Mouse (Mus musculus): ENCODE measurements around the gene Samm50. TPM values are rescaled to one million over a fixed set of nuclear protein-coding genes. Genes with fewer than 3 reads are reported as not detected.

Gene Samm50
- polyA plus RNA-seq, 1 experiment: 2.2 TPM

DNA sequence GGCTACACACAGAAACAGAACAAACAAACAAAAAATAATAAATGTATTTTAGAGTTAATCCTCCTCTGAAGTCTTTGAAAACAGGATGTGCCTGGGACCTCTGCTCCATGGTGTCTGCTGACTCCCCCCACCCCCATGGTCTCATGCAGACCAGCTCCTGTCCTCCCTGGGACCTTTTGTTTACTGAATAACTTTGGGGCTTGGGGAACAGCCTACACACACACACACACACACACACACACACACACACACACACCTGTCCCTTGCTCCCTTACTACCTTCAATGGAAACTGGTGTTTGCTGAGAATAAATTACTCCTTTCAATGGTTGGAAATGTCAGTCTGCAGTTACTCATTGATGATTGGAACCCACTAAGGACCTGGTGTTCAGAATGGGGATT, 24.0 kb downstream of the Samm50 start:
- TF ChIP-seq TAL1 (IDR thresholded peaks at IDR 0.05; ENCODE audit: low read length): no peak
- no peak for TF ChIP-seq GATA1 (IDR thresholded peaks at IDR 0.05; ENCODE audit: low read length)
- Histone ChIP-seq H3K4me1 (ENCODE audit: control insufficient read depth) (peaks cover 37% of the 10 kb centered on the region), H3K27me3 (ENCODE audit: control insufficient read depth) (peaks cover 33% of the 10 kb centered on the region), H3K36me3 (ENCODE audit: control insufficient read depth) (peaks cover 44% of the 10 kb centered on the region), H3K9me3 (ENCODE audit: control insufficient read depth, low read length) (peaks cover 1% of the 10 kb centered on the region), H3K4me3 (replicated peaks) (no peak overlapping the region)

DNA sequence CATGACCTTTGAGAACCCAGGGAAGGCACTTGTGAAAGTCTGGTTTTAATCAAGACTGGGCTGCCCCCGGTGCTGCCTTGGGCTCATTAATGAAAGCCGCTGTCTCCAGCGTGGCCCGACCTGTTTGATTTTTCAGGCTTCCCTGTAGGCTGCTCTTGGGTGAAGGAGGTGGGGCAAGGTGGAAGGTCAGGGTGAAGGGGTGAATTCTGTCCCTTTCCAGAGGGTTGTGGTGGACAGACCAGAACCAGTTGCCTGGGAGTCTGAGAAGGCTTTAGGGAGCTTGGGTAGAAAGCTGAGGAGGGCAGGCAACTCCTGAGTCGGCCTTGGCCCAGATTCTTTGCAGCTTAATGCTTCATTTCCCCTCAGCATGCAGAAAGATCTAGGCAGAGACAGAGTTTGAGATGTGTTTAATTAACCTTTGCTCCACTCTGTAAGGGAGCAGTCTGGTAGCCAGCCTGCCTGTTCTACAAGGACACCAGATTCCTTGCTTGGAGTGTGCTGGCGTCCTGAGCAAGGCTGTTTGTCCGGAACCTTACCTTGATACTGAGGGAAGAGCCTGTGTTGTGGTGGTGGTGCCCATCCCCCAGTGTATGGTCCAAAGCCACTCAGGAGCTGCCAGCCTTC, 24.5 kb downstream of the Samm50 start:
- Histone ChIP-seq H3K4me1 (ENCODE audit: control insufficient read depth) (peaks cover 32% of the 10 kb centered on the region), H3K36me3 (ENCODE audit: control insufficient read depth) (peaks cover 38% of the 10 kb centered on the region), H3K27me3 (ENCODE audit: control insufficient read depth) (peaks cover 38% of the 10 kb centered on the region), H3K9me3 (ENCODE audit: control insufficient read depth, low read length) (peaks cover 6% of the 10 kb centered on the region), H3K4me3 (replicated peaks) (no peak overlapping the region)
- TF ChIP-seq GATA1 (IDR thresholded peaks at IDR 0.05; ENCODE audit: low read length): no peak
- no peak for TF ChIP-seq TAL1 (IDR thresholded peaks at IDR 0.05; ENCODE audit: low read length)

DNA sequence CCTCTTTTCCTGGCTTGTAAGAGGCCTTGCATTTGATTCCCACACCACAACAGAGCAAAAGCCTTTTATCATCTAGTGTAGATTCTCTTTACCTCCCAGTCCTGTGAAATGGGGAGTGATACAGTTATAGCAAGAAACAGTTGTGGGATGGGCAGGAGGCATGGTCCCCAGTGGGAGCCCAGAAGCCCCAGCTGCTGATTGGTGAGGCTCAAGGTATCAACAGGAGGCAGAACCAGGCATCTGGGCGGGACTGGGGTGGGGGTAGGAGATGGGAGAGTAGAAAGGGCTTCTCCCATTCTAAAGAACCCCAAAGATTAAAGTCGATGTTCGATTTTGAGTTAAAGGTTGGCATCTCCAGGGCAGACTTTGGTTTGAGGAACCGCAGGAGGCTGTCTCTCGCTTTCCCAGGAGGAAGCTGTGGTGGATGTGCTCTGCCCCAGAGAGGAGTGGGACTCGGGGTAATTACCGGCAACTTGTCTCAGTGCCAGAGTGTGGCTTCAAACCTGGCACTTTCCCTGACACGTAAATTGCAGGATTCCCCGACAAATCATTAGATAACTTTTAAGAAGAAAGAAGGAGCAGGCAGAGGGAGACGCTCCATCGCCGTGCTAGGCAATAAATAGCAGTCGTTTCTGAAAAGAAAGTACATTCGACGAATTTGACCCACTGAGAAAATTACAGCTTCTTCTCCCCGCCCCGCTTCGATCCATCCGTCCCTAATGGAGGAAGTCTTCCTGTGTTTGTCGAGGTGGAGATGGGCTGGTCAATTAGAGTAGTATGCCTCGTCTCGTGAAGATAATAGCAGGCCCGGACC, 26.1 kb downstream of the Samm50 start:
- no peak overlapping the region for H3K4me3 ChIP-seq (replicated peaks)
- TF ChIP-seq GATA1 (IDR thresholded peaks at IDR 0.05; ENCODE audit: low read length) (no peak), TAL1 (IDR thresholded peaks at IDR 0.05; ENCODE audit: low read length) (no peak)
- H3K4me1 ChIP-seq (ENCODE audit: control insufficient read depth): peaks cover 18% of the 10 kb centered on the region
- peaks cover 6% of the 10 kb centered on the region for H3K9me3 ChIP-seq (ENCODE audit: control insufficient read depth, low read length)
- peaks cover 23% of the 10 kb centered on the region for H3K36me3 ChIP-seq (ENCODE audit: control insufficient read depth)
- peaks cover 38% of the 10 kb centered on the region for H3K27me3 ChIP-seq (ENCODE audit: control insufficient read depth)

DNA sequence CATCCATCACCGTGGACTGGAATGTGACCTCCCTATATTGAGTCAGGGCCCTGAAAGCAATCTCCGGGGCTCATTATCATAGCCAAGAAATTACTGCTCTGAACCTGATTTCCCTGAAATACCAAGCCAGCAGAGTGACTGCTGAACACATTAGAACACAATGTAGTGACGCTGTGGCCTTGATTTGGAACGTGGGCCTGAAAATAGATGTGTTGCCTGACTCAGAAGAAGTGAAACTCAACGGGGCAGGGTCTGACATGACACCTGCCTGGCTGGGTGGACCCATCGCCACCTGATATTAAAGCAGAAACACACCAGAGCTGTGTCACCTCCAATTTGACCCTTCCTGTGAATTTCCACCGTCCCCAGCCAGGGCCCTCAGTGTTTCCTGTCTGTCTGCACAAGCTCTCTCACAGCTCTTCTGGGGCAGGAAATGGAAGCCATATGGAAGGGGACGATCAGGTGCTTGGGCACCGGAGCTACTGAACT, 26.8 kb downstream of the Samm50 start:
- no peak for TF ChIP-seq TAL1 (IDR thresholded peaks at IDR 0.05; ENCODE audit: low read length)
- no peak for TF ChIP-seq GATA1 (IDR thresholded peaks at IDR 0.05; ENCODE audit: low read length)
- peaks cover 16% of the 10 kb centered on the region for H3K4me1 ChIP-seq (ENCODE audit: control insufficient read depth)
- peaks cover 43% of the 10 kb centered on the region for H3K27me3 ChIP-seq (ENCODE audit: control insufficient read depth)
- H3K36me3 ChIP-seq (ENCODE audit: control insufficient read depth): peaks cover 17% of the 10 kb centered on the region
- H3K4me3 ChIP-seq (replicated peaks): no peak overlapping the region
- H3K9me3 ChIP-seq (ENCODE audit: control insufficient read depth, low read length): peaks cover 6% of the 10 kb centered on the region

DNA sequence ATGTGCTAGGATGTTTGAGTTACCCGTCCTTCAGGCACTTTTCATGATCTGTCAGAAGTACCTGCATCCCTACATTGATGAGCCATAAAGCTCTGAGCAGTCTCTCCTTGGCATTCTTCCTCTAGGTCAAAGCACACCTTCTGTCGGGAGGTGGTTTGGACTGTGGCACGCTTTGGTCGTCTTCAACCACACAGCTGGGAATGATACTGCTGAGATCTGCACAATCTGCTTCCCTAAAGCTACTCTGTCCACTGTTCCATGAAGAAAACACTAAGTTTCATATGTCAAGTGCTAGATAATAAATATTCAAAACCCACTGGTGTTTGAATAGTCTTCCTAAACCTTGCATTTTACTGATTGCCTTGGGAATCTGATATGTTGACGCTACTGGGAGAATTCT, 29.5 kb downstream of the Samm50 start:
- no peak overlapping the region for H3K4me3 ChIP-seq (replicated peaks)
- TF ChIP-seq TAL1 (IDR thresholded peaks at IDR 0.05; ENCODE audit: low read length) (no peak), GATA1 (IDR thresholded peaks at IDR 0.05; ENCODE audit: low read length) (no peak)
- peaks cover 6% of the 10 kb centered on the region for H3K9me3 ChIP-seq (ENCODE audit: control insufficient read depth, low read length)
- H3K36me3 ChIP-seq (ENCODE audit: control insufficient read depth): no peaks in the 10 kb centered on the region
- H3K27me3 ChIP-seq (ENCODE audit: control insufficient read depth): peaks cover 51% of the 10 kb centered on the region
- H3K4me1 ChIP-seq (ENCODE audit: control insufficient read depth): peaks cover 16% of the 10 kb centered on the region

DNA sequence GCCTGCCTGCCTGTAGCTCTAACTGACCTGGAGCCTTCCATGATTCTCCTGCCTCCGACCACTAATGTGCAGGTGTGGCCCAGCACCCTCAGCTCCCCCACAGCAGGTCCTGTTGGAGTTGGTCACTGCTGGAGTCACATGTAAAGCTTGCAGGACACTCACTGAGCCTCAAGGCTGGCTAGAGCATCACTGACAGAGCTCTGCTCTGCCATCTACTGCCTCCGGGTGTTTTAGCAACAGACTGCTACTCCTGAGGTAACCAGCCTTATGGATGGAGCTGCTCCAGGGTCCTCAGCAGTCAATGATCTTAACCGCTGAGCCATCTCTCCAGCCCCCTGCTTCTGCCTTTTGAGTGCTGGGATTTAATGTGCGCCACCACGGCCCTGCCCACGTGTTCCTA, 31.4 kb downstream of the Samm50 start:
- TF ChIP-seq TAL1 (IDR thresholded peaks at IDR 0.05; ENCODE audit: low read length) (no peak), GATA1 (IDR thresholded peaks at IDR 0.05; ENCODE audit: low read length) (no peak)
- Histone ChIP-seq H3K4me1 (ENCODE audit: control insufficient read depth) (peaks cover 9% of the 10 kb centered on the region), H3K36me3 (ENCODE audit: control insufficient read depth) (no peaks in the 10 kb centered on the region), H3K27me3 (ENCODE audit: control insufficient read depth) (peaks cover 41% of the 10 kb centered on the region), H3K4me3 (replicated peaks) (no peak overlapping the region), H3K9me3 (ENCODE audit: control insufficient read depth, low read length) (peaks cover 6% of the 10 kb centered on the region)

DNA sequence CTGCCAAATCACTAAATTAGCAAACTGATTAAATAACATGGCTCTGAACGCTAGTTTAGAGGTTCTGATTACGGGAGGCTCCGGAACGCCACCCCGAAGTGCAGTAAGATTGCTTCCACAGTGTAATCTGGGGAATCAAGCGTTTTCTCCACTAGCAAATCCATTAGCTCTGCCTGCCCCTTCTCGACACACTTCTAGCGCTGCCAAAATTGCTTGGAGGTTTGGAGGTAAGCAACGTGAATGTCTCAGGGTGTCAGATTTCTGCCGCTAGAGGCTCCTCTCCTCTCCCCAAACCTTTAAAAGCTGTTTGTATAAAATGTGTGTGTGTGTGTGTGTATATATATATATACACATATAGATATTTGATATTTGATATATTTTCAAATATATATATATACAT, 32.7 kb downstream of the Samm50 start:
- Histone ChIP-seq H3K9me3 (ENCODE audit: control insufficient read depth, low read length) (peaks cover 6% of the 10 kb centered on the region), H3K4me1 (ENCODE audit: control insufficient read depth) (peaks cover 7% of the 10 kb centered on the region), H3K4me3 (replicated peaks) (no peak overlapping the region), H3K36me3 (ENCODE audit: control insufficient read depth) (no peaks in the 10 kb centered on the region), H3K27me3 (ENCODE audit: control insufficient read depth) (peaks cover 27% of the 10 kb centered on the region)
- no peak for TF ChIP-seq GATA1 (IDR thresholded peaks at IDR 0.05; ENCODE audit: low read length)
- no peak for TF ChIP-seq TAL1 (IDR thresholded peaks at IDR 0.05; ENCODE audit: low read length)

DNA sequence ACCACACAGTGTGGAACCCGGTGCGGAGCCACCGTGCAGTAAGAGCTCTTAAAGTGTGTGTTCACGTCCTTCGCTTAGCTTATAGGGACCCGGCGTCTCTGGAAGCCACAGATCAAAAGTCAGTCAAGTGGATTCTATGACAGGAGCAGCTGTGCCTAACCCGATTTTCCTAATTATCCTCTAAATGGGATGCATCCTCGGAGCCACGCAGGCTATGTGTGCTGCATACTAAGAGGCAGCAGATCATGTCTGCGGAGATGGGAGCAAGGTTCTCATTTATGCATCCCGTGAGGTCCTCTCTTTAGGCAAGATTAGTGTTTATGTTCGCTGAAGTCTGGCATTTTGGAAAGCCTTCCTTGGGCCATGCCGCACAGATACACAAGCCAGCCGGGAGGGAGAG, 34.9 kb downstream of the Samm50 start:
- Histone ChIP-seq H3K9me3 (ENCODE audit: control insufficient read depth, low read length) (no peaks in the 10 kb centered on the region), H3K4me3 (replicated peaks) (no peak overlapping the region), H3K36me3 (ENCODE audit: control insufficient read depth) (no peaks in the 10 kb centered on the region), H3K27me3 (ENCODE audit: control insufficient read depth) (peaks cover 13% of the 10 kb centered on the region), H3K4me1 (ENCODE audit: control insufficient read depth) (peaks cover 28% of the 10 kb centered on the region)
- TF ChIP-seq TAL1 (IDR thresholded peaks at IDR 0.05; ENCODE audit: low read length) (no peak), GATA1 (IDR thresholded peaks at IDR 0.05; ENCODE audit: low read length) (no peak)

DNA sequence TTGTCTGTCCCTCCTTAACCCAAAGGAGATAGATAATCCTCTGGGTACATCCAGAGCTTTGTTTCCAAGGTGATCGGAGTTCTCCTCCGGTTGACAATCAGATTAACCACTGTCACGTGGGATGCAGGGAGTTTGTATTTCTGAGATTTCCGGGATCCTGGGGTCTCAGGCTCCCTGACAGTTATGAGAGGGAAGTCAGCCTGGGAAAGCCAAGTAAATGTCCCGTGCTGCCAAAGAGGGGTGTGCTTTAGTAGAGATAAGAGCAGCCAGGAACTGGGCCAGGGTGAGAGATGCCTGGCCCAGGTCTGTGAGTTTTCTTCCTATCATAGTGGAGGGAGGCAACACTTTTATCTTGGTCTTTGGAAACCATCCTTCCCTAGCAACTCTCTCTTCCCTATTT, 38.6 kb downstream of the Samm50 start:
- no peaks in the 10 kb centered on the region for H3K9me3 ChIP-seq (ENCODE audit: control insufficient read depth, low read length)
- no peak for TF ChIP-seq GATA1 (IDR thresholded peaks at IDR 0.05; ENCODE audit: low read length)
- TF ChIP-seq TAL1 (IDR thresholded peaks at IDR 0.05; ENCODE audit: low read length): no peak
- H3K27me3 ChIP-seq (ENCODE audit: control insufficient read depth): peaks cover 3% of the 10 kb centered on the region; the same call in 1 of the 2 replicates
- peak overlapping the region; percentile 95 for H3K4me3 ChIP-seq (replicated peaks)
- H3K4me1 ChIP-seq (ENCODE audit: control insufficient read depth): peaks cover 56% of the 10 kb centered on the region
- H3K36me3 ChIP-seq (ENCODE audit: control insufficient read depth): peaks cover 16% of the 10 kb centered on the region

All from erythroblast, embryonic 14.5 days (primary cell).